Mouse (Mus musculus) urinary bladder, postnatal 36 days (tissue): ENCODE data around the gene Uxs1.

Experiments
- DNase-seq, 2 experiments: peaks; one replicate each; pipeline ENCODE4 v3.0.0; 2022; ENCODE audit warnings: low spot score in 2 of 2, mixed read lengths in 1 of 2

Uxs1 gene

GRCm38 (mm10) chr1:43827763-43828194 lies at the start of gene Uxs1:
Gene Uxs1 (minus strand): TSS chr1:43827800.
- peak; percentile 96 to 98 for DNase-seq

DNA sequence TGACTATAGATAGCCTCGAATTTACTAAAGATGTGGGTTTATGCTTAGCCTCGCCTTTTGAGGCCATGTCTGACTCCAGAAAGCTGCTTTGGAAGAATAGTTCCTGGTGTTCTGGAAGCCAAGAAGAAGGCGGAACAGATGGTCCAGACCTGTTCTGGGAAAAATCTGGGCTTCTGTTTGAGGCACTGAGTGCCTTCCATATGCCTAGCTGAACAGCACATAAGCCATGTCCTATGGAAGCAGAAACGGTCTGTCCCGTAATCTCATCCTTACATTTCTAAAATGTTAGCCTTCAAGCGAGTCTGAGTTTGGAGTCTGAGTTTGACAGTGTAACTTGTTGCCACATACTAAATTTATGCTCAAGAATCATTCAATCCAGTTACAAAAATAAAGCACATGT lies 49.6 kb upstream of the Uxs1 start:
- DNase-seq: no peak

DNA sequence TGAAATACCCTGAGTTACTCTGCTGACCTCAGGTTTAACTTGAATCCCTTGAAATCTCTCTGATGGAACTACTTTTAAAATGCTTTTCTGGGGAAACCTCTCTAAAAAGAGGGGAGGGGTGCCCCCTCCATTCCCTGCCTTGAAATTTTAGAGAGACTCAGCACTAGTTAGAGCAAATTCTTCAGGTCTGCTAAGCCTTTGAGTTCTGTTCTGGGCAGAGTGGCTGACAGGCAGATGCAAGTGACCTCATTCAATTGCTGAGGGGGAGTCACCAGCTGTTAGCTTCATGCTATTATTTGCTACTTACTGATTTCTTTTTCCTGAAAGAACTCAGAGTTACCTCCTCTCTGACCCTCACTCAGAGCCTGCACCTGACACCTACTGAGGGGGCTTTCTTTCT lies 43.5 kb upstream of the Uxs1 start:
- DNase-seq: no peak

- no peak for DNase-seq
Measured at GRCm38 (mm10) chr1:43868510-43868909, 40.9 kb upstream of the Uxs1 start.

DNA sequence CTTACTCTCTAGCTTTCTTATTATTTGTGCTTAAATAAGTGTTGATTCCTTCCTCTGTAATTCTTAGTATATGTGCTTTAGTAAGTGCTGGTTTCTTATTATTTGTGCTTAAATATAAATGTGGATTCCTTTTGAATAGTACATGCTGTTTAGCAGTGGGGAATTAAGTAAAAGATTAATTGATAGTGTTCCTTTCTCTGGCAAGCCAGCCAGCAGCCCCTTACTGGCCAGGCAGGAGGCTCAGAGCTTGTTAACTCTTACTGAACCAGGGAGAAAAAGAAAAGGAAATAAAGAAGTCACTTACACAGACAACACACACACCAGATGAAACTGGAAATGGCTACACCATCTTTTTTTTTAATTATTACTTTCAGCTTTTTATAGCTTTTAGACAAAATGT lies 37.2 kb upstream of the Uxs1 start:
- no peak for DNase-seq

DNA sequence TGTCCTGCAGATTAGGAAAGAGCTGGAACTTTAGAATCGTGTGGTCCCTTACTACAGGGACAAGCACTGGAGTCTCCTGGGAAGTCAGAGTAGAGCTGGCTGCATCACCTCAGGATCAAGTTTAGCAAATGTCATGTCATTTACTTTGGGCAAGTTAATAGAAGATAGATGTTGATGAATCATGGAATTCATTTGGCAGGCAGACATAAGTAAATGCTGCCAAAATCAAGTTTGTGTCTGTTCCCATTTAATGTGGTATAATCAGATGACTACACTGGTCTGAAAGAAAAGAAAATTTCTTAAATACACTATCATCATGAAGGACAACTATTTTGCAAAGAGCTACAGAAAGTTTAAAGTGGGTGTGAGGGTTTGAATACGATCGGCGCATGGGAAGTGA lies 35.0 kb upstream of the Uxs1 start:
- no peak for DNase-seq

DNA sequence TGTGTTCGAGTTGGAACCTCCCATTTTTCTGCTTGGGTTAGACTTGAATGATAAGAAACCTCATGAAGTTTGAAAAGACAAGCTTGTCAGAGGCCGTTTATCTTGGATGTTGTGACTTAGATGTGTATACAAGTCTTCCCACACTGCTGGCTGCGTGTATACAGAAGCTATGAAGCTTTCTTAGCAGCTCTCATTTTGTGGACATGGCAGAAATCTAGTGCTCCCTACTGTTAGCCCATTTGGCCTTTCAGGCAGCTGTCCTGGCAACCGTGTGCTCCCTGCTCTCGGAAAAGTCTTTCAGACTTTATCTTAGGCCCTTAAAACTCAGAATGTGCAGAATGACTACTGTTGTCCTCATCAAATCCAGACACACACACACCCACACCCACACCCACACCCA lies 31.4 kb upstream of the Uxs1 start:
- DNase-seq: no peak

DNA sequence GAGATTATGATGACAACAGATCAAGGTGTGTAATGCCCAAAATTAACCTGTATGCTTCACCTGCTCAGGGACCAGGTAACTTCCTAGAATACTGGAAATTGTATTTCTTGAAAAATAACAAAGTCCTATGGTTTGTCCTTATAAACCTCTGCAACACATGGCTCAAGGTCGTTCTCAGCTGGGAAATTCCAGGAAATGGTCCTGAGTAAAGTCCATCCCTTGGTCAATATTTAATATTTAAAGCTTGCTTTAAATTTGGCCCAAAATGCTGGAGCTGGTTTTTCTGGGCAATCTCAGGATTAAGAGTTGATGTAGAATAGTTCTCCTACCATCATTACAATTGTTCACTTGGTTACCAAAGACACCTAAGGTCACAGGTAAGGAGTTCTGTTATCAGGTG lies 30.1 kb upstream of the Uxs1 start:
- no peak for DNase-seq

DNA sequence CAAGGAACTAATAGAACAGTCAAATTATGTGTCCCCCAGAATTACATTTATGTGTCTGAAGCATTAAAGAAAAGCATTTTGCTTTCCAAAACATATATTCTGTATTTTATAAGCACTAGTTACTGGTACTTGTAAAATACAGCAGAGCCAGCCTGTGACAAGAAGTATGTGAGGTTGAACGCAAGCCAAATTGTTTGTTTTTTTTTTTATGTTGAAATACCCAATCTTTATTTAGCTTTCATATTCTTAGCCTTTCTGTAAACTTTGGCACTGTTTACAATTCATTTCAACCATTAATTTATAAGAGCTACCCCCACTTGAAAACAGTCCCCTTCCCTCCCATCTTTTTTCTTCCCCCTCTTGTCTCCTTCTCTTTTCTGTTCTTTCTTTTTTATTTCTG lies 28.0 kb upstream of the Uxs1 start:
- DNase-seq: no peak

DNA sequence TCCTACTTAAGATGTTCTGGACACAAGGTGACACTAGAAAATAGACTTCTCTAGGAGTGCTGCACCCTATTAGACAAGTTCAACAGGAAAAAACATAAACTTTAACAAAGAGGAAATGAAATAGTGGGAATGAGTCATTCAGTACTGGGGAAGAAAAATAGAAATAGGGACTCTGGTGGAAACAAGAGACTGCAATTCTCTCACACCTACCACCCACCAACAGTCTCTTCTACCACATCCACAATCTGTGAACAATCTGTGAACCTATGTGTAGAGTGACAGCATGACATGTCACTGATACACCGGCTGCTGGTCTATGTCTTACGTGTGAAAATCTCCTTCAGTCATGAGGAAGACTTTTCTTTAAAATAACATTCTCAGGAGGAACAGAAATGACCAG lies 15.8 kb upstream of the Uxs1 start:
- DNase-seq: no peak

DNA sequence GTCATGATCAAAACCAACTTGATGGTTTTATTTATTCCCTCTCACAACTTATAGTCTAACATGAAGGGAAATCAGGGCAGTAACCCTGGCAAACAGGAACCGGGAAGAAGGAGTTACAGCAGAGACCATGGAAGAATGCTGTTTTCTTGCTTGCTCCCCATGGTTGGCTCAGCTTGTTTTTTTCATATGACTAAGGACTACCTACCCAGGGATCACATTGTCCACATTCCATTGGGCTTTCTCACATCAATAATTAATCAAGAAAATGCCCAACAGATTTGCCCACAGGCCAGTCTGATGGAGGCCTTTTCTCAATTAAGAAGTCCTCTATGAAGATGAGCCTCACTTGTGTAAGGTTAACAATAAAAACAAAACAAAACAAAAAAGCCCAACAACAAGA lies 9.6 kb upstream of the Uxs1 start:
- no peak for DNase-seq

DNA sequence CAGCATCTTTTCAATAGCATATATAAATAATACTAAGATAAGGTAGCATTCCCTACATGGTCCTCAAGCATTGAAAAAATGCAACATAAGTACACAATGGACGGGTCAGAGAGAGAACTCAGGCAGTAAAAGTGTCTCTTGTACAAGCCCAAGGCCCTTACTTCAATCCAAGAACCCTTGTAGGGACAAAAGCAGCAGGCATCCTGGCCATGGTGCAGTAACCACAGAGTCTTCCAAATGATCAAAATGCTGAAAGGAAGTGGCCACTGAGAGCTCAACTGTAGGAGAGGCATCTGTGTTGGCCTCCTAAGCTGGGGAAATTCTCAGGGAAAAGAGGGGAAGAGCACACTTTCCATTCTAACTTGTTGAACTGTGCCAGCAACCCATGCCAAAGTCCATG lies 2.5 kb upstream of the Uxs1 start:
- DNase-seq: no peak

DNA sequence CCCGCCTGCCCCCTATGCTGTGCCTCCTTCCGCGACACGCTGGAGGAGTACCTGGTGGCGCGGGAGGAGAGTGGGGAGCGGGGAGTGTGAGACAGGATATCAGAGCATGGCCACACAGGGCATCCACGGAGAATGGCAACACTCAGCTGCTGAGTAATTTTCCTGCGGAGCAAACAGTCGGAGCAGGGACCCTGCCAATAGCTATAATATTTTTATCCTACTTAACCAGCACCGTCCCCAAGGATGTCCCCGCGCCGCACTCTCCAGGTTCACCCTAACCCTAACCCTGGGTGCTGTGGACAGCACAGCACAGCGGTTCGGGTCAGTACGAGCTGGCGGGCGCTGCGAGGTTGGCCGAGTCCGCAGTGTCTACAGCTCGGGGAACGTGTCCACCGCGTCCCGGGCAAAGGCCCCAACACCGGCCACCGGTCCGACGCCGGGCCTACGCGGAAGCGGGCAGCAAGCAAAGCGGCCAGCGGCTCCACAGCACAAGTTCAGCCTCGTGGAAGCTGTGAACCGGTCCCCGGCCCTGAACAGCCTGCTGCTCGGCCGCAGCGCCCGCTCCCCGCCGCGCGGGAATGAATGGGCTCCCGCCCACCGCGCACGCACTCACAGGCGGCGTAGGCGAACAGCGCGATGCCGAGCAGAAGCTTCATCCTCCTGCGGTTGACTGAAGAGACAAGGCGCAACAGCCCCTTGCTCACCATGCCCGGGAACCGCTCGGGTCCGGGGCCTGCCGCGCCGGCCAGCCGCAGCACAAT lies 418 bp downstream of the Uxs1 start:
- no peak for DNase-seq

DNA sequence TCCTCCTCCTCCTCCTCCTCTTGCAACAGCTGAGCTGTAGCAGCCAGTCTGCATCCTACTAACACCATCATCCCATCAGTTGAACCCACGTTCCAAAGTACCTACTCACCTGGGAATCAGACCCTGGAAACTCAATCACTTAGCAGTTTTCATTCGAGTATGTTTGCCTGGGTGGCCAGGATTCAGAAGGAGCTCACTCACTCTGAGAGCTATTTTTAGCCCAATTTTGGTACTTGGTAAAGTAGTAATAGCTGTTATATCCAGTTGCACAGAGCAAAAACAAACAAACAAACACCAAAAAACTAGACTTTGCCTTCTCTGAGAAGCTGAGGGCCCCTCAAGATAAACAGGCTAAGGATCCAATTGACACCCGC lies 985 bp downstream of the Uxs1 start:
- DNase-seq: no peak

DNA sequence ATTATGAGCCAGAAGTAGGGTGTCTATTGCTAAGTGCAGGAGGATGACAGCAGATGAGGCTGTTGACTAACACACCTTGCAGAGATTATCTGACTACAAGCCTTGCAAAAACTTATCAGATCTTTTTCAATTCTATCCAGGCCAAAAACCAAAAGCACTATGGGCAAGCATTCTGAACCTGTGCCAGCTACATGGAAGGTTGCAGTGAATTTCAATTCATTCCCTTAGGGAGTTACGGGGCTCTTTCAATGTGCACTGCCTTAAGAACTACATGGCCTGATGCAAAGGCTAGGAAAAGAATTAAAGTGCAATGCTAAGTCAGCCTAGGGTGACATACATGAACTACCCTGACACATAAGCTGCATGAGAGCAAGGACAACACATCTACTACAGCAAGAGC lies 4.2 kb downstream of the Uxs1 start:
- DNase-seq: no peak

GRCm38 (mm10) chr1:43822586-43822985 lies 5.0 kb downstream of the Uxs1 start:
- DNase-seq: no peak

- no peak for DNase-seq
Measured at GRCm38 (mm10) chr1:43821804-43822203, 5.8 kb downstream of the Uxs1 start.

DNA sequence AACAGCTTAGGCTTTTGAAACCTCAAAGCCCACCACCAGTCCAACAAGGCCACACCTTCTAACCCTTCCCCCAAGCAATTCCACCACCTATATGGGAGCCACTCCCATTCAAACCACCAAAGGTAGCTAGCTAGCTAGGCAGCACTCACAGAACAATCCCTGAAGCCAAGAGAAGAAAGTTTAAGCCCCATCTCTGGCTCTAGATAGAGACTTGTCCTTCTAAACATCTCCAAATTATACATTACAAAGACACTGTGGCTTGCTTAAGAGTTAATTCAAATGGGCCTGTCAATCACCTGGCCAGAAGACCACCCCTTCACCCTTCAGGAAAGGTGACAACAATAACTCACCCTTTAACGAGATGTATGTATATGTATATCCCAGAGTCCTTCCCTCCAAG lies 7.0 kb downstream of the Uxs1 start:
- no peak for DNase-seq

GRCm38 (mm10) chr1:43819091-43819490 lies 8.5 kb downstream of the Uxs1 start:
- peak in 1 of 2 experiments; percentile 11 for DNase-seq

DNA sequence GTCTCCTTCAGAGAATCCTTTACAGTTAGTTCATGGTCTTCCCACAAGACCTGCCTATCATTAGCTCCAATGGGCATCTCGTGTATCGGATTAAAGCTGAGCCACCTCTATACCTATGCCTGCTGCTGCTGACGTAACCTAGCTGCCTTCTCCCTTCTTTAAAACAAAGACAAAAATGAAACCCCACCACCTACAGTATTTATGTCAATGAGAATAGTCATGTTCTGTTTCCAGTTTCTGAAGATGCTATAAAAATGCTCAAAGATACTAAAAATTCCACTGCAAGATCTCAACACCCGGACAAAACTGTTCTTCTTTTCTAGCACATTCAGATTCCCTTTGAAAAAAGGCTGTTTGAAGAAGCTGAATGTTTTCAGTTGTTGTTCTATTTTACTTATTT lies 9.2 kb downstream of the Uxs1 start:
- no peak for DNase-seq

GRCm38 (mm10) chr1:43811764-43812163 lies 15.8 kb downstream of the Uxs1 start:
- DNase-seq: no peak

DNA sequence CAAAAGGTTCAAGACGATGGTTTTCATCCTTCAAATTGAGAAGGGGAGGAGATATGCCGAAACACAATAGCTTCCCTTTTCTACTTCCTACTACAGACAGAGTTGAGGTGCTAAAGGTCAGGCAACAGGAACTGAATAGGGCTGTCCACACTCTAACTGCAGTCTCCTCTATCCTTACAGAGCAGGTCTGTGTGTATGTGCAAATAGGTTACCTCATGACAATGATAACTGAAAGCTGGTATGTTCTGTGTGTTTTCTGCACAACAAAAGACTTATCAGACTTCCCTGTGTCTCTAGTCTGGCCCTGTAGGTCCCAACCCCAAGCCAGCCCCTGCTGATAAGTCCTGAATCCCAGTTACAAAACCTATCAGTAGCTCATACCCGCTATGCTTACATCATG lies 16.5 kb downstream of the Uxs1 start:
- DNase-seq: no peak

DNA sequence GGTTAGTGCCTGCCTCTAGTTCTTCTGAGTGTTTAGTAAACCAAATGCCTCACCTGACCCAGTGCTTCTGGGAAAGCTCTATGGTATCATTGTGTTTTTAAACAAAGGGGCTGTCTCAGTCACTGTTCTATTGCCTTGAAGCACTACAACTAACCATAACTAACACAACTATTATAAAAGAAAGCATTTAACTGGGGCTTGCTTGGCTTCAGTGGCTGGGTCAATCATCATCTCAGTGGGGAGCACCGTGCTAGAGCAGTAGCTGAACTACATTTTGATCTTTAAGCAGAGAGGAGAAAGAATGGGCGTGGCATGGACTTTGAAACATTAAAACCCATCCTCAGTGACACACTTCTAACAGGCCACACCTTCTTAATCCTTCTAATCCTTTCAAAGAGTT lies 18.2 kb downstream of the Uxs1 start:
- no peak for DNase-seq

DNA sequence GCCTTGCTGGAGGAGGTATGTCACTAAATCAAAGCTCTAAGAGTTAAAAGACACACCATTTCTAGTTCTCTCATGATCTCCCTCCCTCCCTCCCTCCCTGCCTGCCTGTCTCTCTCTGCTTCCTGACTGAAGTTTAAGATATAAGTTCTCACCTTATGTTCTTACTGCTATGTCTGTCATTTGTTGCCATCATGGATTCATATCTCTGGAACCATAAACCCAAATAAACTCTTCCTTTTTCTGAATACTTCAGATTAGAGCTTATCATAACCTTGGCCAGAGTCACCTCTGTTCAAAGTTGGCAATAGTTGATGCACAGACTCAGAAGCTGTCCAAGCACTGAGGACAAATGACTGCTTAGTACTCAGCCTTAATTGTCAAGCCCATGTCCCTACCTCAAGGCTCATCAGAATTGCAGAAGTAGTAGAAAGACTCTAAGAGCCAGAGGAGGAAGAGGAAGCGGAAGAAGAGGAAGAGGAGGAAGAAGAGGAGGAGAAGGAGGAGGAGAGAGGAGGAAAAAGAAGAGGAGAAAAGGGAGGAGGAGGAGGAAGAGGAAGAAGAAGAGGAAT lies 23.6 kb downstream of the Uxs1 start:
- DNase-seq: no peak
